Mouse (Mus musculus): ENCODE data around the gene Vezf1.

DNA sequence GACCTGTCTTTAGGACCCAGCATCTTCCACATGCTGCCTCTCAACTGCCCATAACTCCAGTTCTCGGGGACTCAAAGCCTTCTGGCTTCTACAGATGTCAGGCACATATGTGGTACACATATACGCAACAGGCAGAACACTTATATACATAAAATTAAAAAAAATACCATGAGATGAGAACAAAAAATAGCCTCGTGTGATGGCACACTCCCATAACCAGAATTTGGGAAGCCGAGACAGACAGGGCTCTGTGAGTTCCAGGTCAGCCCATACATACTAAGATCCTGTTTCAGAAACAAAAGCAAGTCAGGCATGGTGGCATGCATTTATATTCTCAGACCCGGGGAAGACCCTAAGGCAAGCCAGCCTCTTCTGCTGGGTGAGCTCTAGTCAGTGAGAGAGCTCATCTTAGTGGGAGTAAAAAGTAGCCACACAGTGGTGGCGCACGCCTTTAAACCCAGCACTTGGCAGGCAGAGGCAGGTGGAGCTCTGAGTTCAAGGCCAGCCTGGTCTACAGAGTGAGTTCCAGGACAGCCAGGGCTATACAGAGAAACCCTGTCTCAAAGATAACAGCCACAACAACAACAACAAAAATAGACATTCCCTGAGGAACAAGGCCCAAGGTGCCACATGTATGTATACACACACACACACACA is 44.7 kb downstream of the Vezf1 start:
- no peak for TF ChIP-seq POLR2A (IDR thresholded peaks at IDR 0.05; ENCODE audit: low read depth, low read length)
- no peak for TF ChIP-seq CTCF (conservative IDR thresholded peaks at IDR 0.05; ENCODE audit: insufficient read depth, insufficient read length, low read depth, low read length)

Data from kidney, adult 2 months (tissue).